Mouse (Mus musculus) midbrain, postnatal 0 days (tissue): Measurements from ENCODE around the gene Bnip1. TPM values are rescaled to one million over a fixed set of nuclear protein-coding genes. Genes with fewer than 3 reads are reported as not detected.

Source experiments
- ATAC-seq: fragments of 200-750 bp; cut with Nextera tagmentation; 2 replicates; pipeline ENCODE4 v1.8.0; 2017; ENCODE audit warnings: moderate number of reproducible peaks, mild to moderate bottlenecking, moderate TSS enrichment, moderate library complexity; ENCODE audit not compliant: low FRiP score
- DNase-seq: peaks from one replicate; pipeline ENCODE4 v3.0.0-alpha.2; 2015; ENCODE audit warnings: low spot score
- H3K27ac ChIP-seq: fragments of 300-500 bp; sonication (generic); 2 replicates; pipeline ENCODE4 v1.5.1; 2014; ENCODE audit warnings: low read depth, mild to moderate bottlenecking, low read length, mixed read lengths
- H3K27me3 ChIP-seq: fragments of 300-500 bp; sonication (generic); 2 replicates; pipeline ENCODE4 v1.6.1; 2014; ENCODE audit warnings: low read length, control low read depth, mixed read lengths; ENCODE audit not compliant: insufficient read depth
- H3K36me3 ChIP-seq: fragments of 300-500 bp; sonication (generic); 2 replicates; pipeline ENCODE4 v1.6.1; 2014; ENCODE audit warnings: low read length, control low read depth, mixed read lengths; ENCODE audit not compliant: insufficient read depth
- H3K4me1 ChIP-seq: fragments of 300-500 bp; sonication (generic); 2 replicates; pipeline ENCODE4 v1.6.1; 2014; ENCODE audit warnings: mild to moderate bottlenecking, control low read depth, antibody characterized with exemption, low read length, mixed read lengths; ENCODE audit not compliant: insufficient read depth
- H3K4me2 ChIP-seq: fragments of 300-500 bp; sonication (generic); 2 replicates; pipeline ENCODE4 v1.6.1; 2014; ENCODE audit warnings: low read depth, mild to moderate bottlenecking, low read length, mixed read lengths; ENCODE audit not compliant: poor library complexity, severe bottlenecking
- H3K4me3 ChIP-seq: fragments of 300-500 bp; sonication (generic); 2 replicates; pipeline ENCODE4 v1.5.1; 2014; ENCODE audit warnings: low read depth, mild to moderate bottlenecking, low read length, moderate library complexity
- H3K9ac ChIP-seq: fragments of 300-500 bp; sonication (generic); replicated peaks from 2 replicates; pipeline ENCODE4 v1.6.1; 2014; ENCODE audit warnings: mild to moderate bottlenecking, low read length, moderate library complexity, mixed read lengths; ENCODE audit not compliant: poor library complexity, severe bottlenecking
- H3K9me3 ChIP-seq: fragments of 300-500 bp; sonication (generic); 2 replicates; pipeline ENCODE4 v1.6.1; 2016; ENCODE audit warnings: low read length, control low read depth
- CTCF ChIP-seq: IDR thresholded peaks from 2 replicates; pipeline ENCODE4 v1.5.1; 2016; ENCODE audit warnings: antibody characterized with exemption, mild to moderate bottlenecking
- WGBS: fragments of 180-500 bp; shearing (Covaris S2); extraction: QIAGEN DNeasy Blood & Tissue Kit; methylation state at CpG from one replicate; pipeline ENCODE4 v1.1.7; 2014; 5-methylcytosine and 5-hydroxymethylcytosine counted together
- polyA plus RNA-seq: library from polyadenylated mRNA; unstranded; fragments of >200 nt; fragmentation: Nextera tagmentation; extraction: Ambion mirVana; gene quantifications from 2 replicates; pipeline ENCODE4 v1.2.1, GENCODE M21; 2015
- total RNA-seq: library from RNA; depleted of rRNA; stranded (reverse); fragments of >200 nt; gene quantifications from 2 replicates; pipeline ENCODE4 v1.2.3, GENCODE M21; 2014

Gene Bnip1
- total and polyA plus RNA-seq, 2 experiments from 2014 or later: 53.7 to 56.8 TPM

DNA sequence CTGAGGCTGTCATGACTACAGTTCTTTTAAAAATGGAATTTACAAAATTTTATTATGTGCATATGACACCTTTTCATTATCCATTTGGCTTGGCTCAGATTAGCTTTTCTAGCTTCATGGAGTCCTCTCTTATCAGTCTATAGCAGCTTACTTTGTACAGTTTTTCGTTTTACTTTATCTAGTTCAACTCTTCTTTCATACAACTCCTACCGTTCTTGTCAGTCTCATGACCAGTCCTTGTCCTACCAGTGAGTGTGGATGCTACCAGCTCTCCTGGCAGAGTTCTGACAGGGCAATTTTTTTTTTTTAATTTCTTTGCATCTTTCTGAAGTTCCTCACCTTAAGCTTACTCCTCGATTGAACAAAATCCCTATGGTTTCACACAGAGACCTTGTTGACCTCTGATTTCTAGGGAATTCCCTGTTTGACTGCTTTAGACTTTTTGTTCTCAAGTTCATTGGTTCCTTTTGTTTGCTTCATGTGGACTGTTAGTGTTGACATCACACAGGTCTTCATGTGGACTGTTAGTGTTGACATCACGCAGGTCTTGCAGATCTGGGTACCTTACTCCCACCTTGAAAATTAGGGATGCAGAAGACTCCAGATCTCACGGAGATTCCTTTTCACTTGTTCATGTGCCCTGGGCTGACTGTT, 13.6 kb upstream of the Bnip1 start:
- Histone ChIP-seq H3K9ac (no peak overlapping the region), H3K27ac (no peak overlapping the region), H3K4me2 (no peak overlapping the region), H3K9me3 (no peaks in the 10 kb centered on the region), H3K36me3 (peaks cover 4% of the 10 kb centered on the region), H3K27me3 (no peaks in the 10 kb centered on the region), H3K4me3 (no peak overlapping the region), H3K4me1 (no peaks in the 10 kb centered on the region)
- DNase-seq (no peak), ATAC-seq (no peak)
- TF ChIP-seq CTCF: no peak
- WGBS: 86% methylated on average over 5 of the region's 5 CpGs

DNA sequence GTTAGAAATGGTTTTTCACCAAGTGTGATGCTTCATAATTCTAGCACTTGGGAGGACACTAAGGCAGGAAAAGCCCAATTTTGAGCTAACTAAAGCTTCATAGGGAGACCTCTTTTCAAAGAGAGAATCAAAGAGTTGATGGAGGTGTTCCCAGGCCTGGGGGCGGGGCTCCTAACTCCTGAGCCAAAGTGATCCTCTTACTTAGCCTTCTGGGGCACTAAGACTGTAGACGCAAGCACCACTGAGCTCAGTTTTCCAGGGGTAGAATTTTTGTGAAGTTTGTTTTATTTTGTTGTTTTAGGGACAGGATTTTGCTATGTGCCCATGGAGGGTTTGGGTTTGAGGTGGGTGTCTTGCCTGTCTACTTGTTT, 13.1 kb upstream of the Bnip1 start:
- no peaks in the 10 kb centered on the region for H3K4me1 ChIP-seq

GRCm38 (mm10) chr17:26776211-26776610, 4.7 kb upstream of the Bnip1 start:
- ATAC-seq: no peak
- Histone ChIP-seq H3K4me1 (no peaks in the 10 kb centered on the region), H3K4me2 (no peak overlapping the region), H3K27me3 (no peaks in the 10 kb centered on the region), H3K36me3 (peaks cover 5% of the 10 kb centered on the region; the same call in 1 of the 2 replicates), H3K9me3 (no peaks in the 10 kb centered on the region), H3K27ac (no peak overlapping the region), H3K4me3 (no peak overlapping the region), H3K9ac (no peak overlapping the region)
- peak; percentile 1 for DNase-seq
- 56% methylated on average over 10 of the region's 10 CpGs for WGBS
- no peak for TF ChIP-seq CTCF

More for the DNA sequence above, 13.1 kb upstream of the Bnip1 start:
- no peak overlapping the region for H3K4me2 ChIP-seq
- no peak overlapping the region for H3K9ac ChIP-seq
- H3K36me3 ChIP-seq: peaks cover 4% of the 10 kb centered on the region; the same call in 1 of the 2 replicates
- H3K4me3 ChIP-seq: no peak overlapping the region
- no peak for TF ChIP-seq CTCF
- 74% methylated on average over 2 of the region's 2 CpGs for WGBS
- ATAC-seq (no peak), DNase-seq (no peak)
- no peak overlapping the region for H3K27ac ChIP-seq
- no peaks in the 10 kb centered on the region for H3K27me3 ChIP-seq
- H3K9me3 ChIP-seq: no peaks in the 10 kb centered on the region

DNA sequence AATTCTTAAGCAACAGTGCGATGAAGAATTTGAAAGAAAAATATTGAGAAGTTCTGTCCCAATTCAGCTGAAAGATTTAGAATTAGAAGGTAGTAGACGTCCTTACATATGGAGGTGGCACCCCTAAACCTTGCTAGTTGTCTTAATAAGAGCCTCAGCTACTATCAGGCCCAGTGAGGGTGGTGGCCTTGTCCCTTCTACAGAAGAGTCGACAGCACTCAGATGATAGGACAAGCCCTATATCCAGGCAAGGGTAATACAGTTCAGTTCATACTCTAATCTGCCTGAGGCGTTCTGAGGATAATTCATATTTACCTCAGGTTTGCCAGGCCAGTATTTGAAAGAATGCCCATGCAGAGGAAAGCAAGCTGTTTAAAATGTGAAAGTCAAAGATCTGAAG, 2.9 kb upstream of the Bnip1 start:
- no peaks in the 10 kb centered on the region for H3K9me3 ChIP-seq
- WGBS: 91% methylated on average over 4 of the region's 4 CpGs
- peaks cover 8% of the 10 kb centered on the region; the same call in 1 of the 2 replicates for H3K4me1 ChIP-seq
- no peak for DNase-seq
- no peak for TF ChIP-seq CTCF
- no peak for ATAC-seq
- H3K9ac ChIP-seq: no peak overlapping the region
- H3K4me3 ChIP-seq: no peak overlapping the region
- no peaks in the 10 kb centered on the region for H3K27me3 ChIP-seq
- no peak overlapping the region for H3K27ac ChIP-seq
- H3K36me3 ChIP-seq: peaks cover 5% of the 10 kb centered on the region; the same call in 1 of the 2 replicates
- no peak overlapping the region for H3K4me2 ChIP-seq

- WGBS: 90% methylated on average over 3 of the region's 3 CpGs
- DNase-seq: no peak
- Histone ChIP-seq H3K4me1 (peaks cover 8% of the 10 kb centered on the region; the same call in 1 of the 2 replicates), H3K27me3 (no peaks in the 10 kb centered on the region), H3K4me2 (no peak overlapping the region), H3K36me3 (peaks cover 8% of the 10 kb centered on the region; the same call in 1 of the 2 replicates), H3K4me3 (no peak overlapping the region), H3K27ac (no peak overlapping the region), H3K9ac (no peak overlapping the region), H3K9me3 (no peaks in the 10 kb centered on the region)
- no peak for ATAC-seq
- TF ChIP-seq CTCF: no peak
Observed at GRCm38 (mm10) chr17:26778430-26779100, 2.3 kb upstream of the Bnip1 start.

DNA sequence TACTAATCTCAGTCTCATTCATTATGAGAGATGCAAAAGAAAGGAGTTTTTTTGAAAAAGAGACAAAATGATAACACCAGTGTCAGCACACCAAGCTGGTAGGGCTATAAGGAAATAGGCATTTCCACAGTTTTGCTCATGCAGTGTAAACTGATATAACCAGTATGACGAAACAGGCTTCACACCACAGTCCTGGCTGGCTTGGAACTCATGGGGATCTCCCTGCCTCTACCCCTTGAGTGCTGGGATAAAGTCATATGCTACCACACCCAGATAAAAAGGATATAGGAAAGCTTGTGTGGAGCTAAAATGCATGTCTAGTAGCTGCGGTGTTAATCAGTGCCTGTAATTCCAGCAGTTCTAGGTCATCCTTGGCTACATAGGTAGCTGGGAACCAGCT, 1.4 kb upstream of the Bnip1 start:
- Histone ChIP-seq H3K27ac (no peak overlapping the region), H3K9me3 (no peaks in the 10 kb centered on the region), H3K27me3 (no peaks in the 10 kb centered on the region), H3K36me3 (peaks cover 14% of the 10 kb centered on the region; the same call in 1 of the 2 replicates), H3K4me3 (no peak overlapping the region), H3K9ac (no peak overlapping the region), H3K4me1 (peaks cover 8% of the 10 kb centered on the region; the same call in 1 of the 2 replicates), H3K4me2 (no peak overlapping the region)
- TF ChIP-seq CTCF: no peak
- no peak for DNase-seq
- WGBS: 87% methylated on average over 2 of the region's 2 CpGs
- ATAC-seq: no peak
